Mouse (Mus musculus) ES-CJ7 (cell line): Measurements from ENCODE around the gene Klhdc8a.

Experiments used
- DNase-seq: peaks from one replicate; pipeline ENCODE4 v3.0.0; 2011; ENCODE audit warnings: low read depth, low spot score

Gene Klhdc8a

GRCm38 (mm10) chr1:132298425-132298800, at the start of gene Klhdc8a:
Klhdc8a (plus strand) TSS chr1:132298626.
- no peak for DNase-seq

GRCm38 (mm10) chr1:132254467-132254866, 44.0 kb upstream of the Klhdc8a start:
- peak; percentile 78 for DNase-seq

GRCm38 (mm10) chr1:132260331-132260730, 38.1 kb upstream of the Klhdc8a start:
- DNase-seq, result no peak

GRCm38 (mm10) chr1:132261058-132261457, 37.4 kb upstream of the Klhdc8a start:
- peak; percentile 92 for DNase-seq

GRCm38 (mm10) chr1:132263618-132264017, 34.8 kb upstream of the Klhdc8a start:
- DNase-seq, result peak; percentile 61

GRCm38 (mm10) chr1:132264577-132264976, 33.8 kb upstream of the Klhdc8a start:
- peak; percentile 92 for DNase-seq

- DNase-seq, result peak; percentile 80
Observed at GRCm38 (mm10) chr1:132265211-132265859, 33.1 kb upstream of the Klhdc8a start.

GRCm38 (mm10) chr1:132265936-132266335, 32.5 kb upstream of the Klhdc8a start:
- peak; percentile 42 for DNase-seq

- DNase-seq, result peak; percentile 56
Observed at GRCm38 (mm10) chr1:132266791-132267557, 31.5 kb upstream of the Klhdc8a start.

- no peak for DNase-seq
Observed at GRCm38 (mm10) chr1:132267959-132268358, 30.5 kb upstream of the Klhdc8a start.

GRCm38 (mm10) chr1:132268418-132269060, 29.9 kb upstream of the Klhdc8a start:
- no peak for DNase-seq

- peak; percentile 69 for DNase-seq
Observed at GRCm38 (mm10) chr1:132271237-132271636, 27.2 kb upstream of the Klhdc8a start.

GRCm38 (mm10) chr1:132276694-132277093, 21.7 kb upstream of the Klhdc8a start:
- no peak for DNase-seq

GRCm38 (mm10) chr1:132277124-132277523, 21.3 kb upstream of the Klhdc8a start:
- peak; percentile 61 for DNase-seq

- peak; percentile 93 for DNase-seq
Observed at GRCm38 (mm10) chr1:132280636-132281035, 17.8 kb upstream of the Klhdc8a start.

- DNase-seq, result peak; percentile 92
Observed at GRCm38 (mm10) chr1:132281523-132282176, 16.8 kb upstream of the Klhdc8a start.

- no peak for DNase-seq
Observed at GRCm38 (mm10) chr1:132282177-132282536, 16.3 kb upstream of the Klhdc8a start.

GRCm38 (mm10) chr1:132283018-132283417, 15.4 kb upstream of the Klhdc8a start:
- no peak for DNase-seq

- DNase-seq, result no peak
Observed at GRCm38 (mm10) chr1:132286735-132287134, 11.7 kb upstream of the Klhdc8a start.

- DNase-seq, result no peak
Observed at GRCm38 (mm10) chr1:132287445-132287844, 11.0 kb upstream of the Klhdc8a start.

- DNase-seq, result peak; percentile 95
Observed at GRCm38 (mm10) chr1:132287991-132288451, 10.4 kb upstream of the Klhdc8a start.

GRCm38 (mm10) chr1:132289965-132290364, 8.5 kb upstream of the Klhdc8a start:
- DNase-seq, result no peak
